Mouse (Mus musculus): ENCODE results near the gene Tmem260.

GRCm38 (mm10) chr14:48418264-48418663 lies 27.7 kb upstream of the Tmem260 start:
- TF ChIP-seq CTCF (IDR thresholded peaks at IDR 0.05; ENCODE audit: borderline replicate concordance, extremely low read depth, insufficient read depth, insufficient read length) (no peak), POLR2A (IDR thresholded peaks at IDR 0.05; ENCODE audit: borderline replicate concordance, extremely low read depth, insufficient read depth, insufficient read length, poor library complexity, severe bottlenecking) (no peak)

Data from brain, embryonic 14.5 days (tissue).